ENCODE assay signal across 15 mouse cellular contexts in the genomic region with DNA sequence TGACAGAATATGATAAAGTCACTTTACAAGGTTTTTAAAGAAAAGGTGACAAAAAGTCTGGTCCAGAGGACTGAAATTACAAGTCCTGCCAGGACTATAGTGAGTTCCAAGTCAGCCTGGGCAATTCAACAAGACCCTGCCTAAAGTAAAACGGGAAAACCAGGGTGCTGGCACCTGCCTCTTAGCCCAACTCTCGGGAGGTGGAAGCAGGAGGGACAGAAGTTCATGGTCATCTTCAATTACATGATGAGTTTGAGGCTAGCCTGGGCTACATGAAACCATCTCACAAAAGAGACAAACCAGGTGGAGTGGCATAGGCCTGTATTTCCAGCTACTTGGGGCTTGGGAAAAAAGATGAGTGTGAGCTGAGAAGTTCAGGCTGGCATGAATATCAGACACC.
"Had no signal": no experiment of that assay in that cellular context is flagged by ENCODE, and none has a peak within 500 bp of the region (broad histone marks: within the 10 kb centered on the region; RNA-seq: fewer than 3 reads in every experiment).

No protein-coding gene starts in this region.

- DNase-seq: retina, postnatal 1 day; right cerebral cortex, adult 18-20 months; right cerebral cortex, postnatal 14 days; right cerebral cortex, postnatal 25 days; right cerebral cortex, postnatal 4 days; spleen, adult 18-20 months; thymus, adult 18-20 months; thymus, adult 2 months; thymus, postnatal 14 days; thymus, postnatal 25 days; thymus, postnatal 36 days had no signal

- H3K9me3 ChIP-seq: neural tube, embryonic 13.5 days; neural tube, embryonic 15.5 days; stomach, embryonic 15.5 days had no signal

- H3K4me2 ChIP-seq: neural tube, embryonic 13.5 days; neural tube, embryonic 15.5 days; stomach, embryonic 15.5 days had no signal

- H3K4me3 ChIP-seq: neural tube, embryonic 13.5 days; neural tube, embryonic 15.5 days; stomach, embryonic 15.5 days had no signal

- H3K9ac ChIP-seq: neural tube, embryonic 13.5 days; neural tube, embryonic 15.5 days; stomach, embryonic 15.5 days had no signal

- H3K27ac ChIP-seq: neural tube, embryonic 13.5 days; neural tube, embryonic 15.5 days; stomach, embryonic 15.5 days; stomach, postnatal 0 days had no signal
